Mouse (Mus musculus) lung, embryonic 14.5 days (tissue): ENCODE results near the gene Prr32. TPM values are rescaled to one million over a fixed set of nuclear protein-coding genes. Genes with fewer than 3 reads are reported as not detected.

Experiments used
- ATAC-seq: fragments of 200-750 bp; cut with Nextera tagmentation; 2 replicates; pipeline ENCODE4 v1.8.0; 2017; ENCODE audit warnings: mild to moderate bottlenecking, moderate TSS enrichment, moderate library complexity; ENCODE audit not compliant: insufficient read depth
- DNase-seq: peaks from one replicate; pipeline ENCODE4 v3.0.0-alpha.2; 2015
- H3K27ac ChIP-seq: fragments of 300-500 bp; sonication (generic); 2 replicates; pipeline ENCODE4 v1.5.1; 2014; ENCODE audit warnings: low read depth, mild to moderate bottlenecking, moderate library complexity
- H3K27me3 ChIP-seq: fragments of 300-500 bp; sonication (generic); 2 replicates; pipeline ENCODE4 v1.6.1; 2014; ENCODE audit warnings: low read length, control low read depth; ENCODE audit not compliant: insufficient read depth
- H3K36me3 ChIP-seq: fragments of 300-500 bp; sonication (generic); 2 replicates; pipeline ENCODE4 v1.6.1; 2014; ENCODE audit warnings: control low read depth; ENCODE audit not compliant: insufficient read depth
- H3K4me1 ChIP-seq: fragments of 300-500 bp; sonication (generic); 2 replicates; pipeline ENCODE4 v1.6.1; 2014; ENCODE audit warnings: antibody characterized with exemption, control low read depth; ENCODE audit not compliant: insufficient read depth
- H3K4me2 ChIP-seq: fragments of 300-500 bp; sonication (generic); 2 replicates; pipeline ENCODE4 v1.6.1; 2014; ENCODE audit warnings: mild to moderate bottlenecking
- H3K4me3 ChIP-seq: fragments of 300-500 bp; sonication (generic); 2 replicates; pipeline ENCODE4 v1.5.1; 2014; ENCODE audit warnings: low read depth, low read length
- H3K9ac ChIP-seq: fragments of 300-500 bp; sonication (generic); 2 replicates; pipeline ENCODE4 v1.6.1; 2014
- H3K9me3 ChIP-seq: fragments of 300-500 bp; sonication (generic); 2 replicates; pipeline ENCODE4 v1.6.1; 2016; ENCODE audit warnings: low read depth, low read length, control low read depth
- CTCF ChIP-seq: IDR thresholded peaks from 2 replicates; pipeline ENCODE4 v1.5.1; 2016; ENCODE audit warnings: antibody characterized with exemption, low read depth
- WGBS: fragments of 180-500 bp; shearing (Covaris S2); extraction: QIAGEN DNeasy Blood & Tissue Kit; methylation state at CpG from one replicate; pipeline ENCODE4 v1.1.7; 2014; 5-methylcytosine and 5-hydroxymethylcytosine counted together
- polyA plus RNA-seq: library from polyadenylated mRNA; unstranded; fragments of >200 nt; fragmentation: Nextera tagmentation; extraction: Ambion mirVana; gene quantifications from 2 replicates; pipeline ENCODE4 v1.2.1, GENCODE M21; 2014

Prr32 gene
- not detected in 2 replicates for polyA plus RNA-seq

GRCm38 (mm10) chrX:45090604-45091003, at the start of gene Prr32:
Gene Prr32 (plus strand): TSS chrX:45090904.
- WGBS, result 86% methylated on average over 1 of the region's 1 CpGs
- H3K9ac ChIP-seq, result no peak within 1 kb of the TSS
- no peaks in the 10 kb centered on the region for H3K36me3 ChIP-seq
- H3K27me3 ChIP-seq, result no peaks in the 10 kb centered on the region
- no peaks in the 10 kb centered on the region for H3K4me1 ChIP-seq
- no peaks in the 10 kb centered on the region for H3K9me3 ChIP-seq
- H3K4me2 ChIP-seq, result no peak within 1 kb of the TSS
- H3K27ac ChIP-seq, result no peak within 1 kb of the TSS
- no peak for ATAC-seq
- DNase-seq, result no peak
- no peak within 1 kb of the TSS for H3K4me3 ChIP-seq
- TF ChIP-seq CTCF, result no peak
